Mouse (Mus musculus) adrenal gland, adult 18-20 months (tissue): Measurements from ENCODE around the gene Tecpr2. TPM values are rescaled to one million over a fixed set of nuclear protein-coding genes. Genes with fewer than 3 reads are reported as not detected.
A peak's percentile ranks its signal among the peaks of the same experiment; 100 is the strongest.
"Not testable (repeated sequence)": the region's sequence is repeated elsewhere in the genome, so short reads cannot be mapped to it uniquely, and the experiment has no call there.

Experiments
- DNase-seq, 2 experiments: peaks; one replicate each; pipeline ENCODE4 v3.0.0; 2021 to 2022; ENCODE audit warnings: low spot score in 2 of 2
- long read RNA-seq, 2 experiments: library from polyadenylated mRNA; stranded (forward); transcript quantifications; one replicate each; pipeline ENCODE4 v2.0.0; 2021
- total RNA-seq, 2 experiments: library from RNA; stranded (reverse); gene quantifications; 1 replicate in 1 of 2; 2 replicates in 1 of 2; pipeline ENCODE4 v1.2.3; 2021

The Tecpr2 gene
- total RNA-seq: 10 to 100 TPM in 1 of 2 experiments, 1 to 10 TPM in 1; 8.1 to 11.2 TPM
- long read RNA-seq, experiment 1, partial matches to known transcripts: 1 of 1 reads
- long read RNA-seq, experiment 1, other reads (novel, unspliced or antisense): 0 of 1 reads
- long read RNA-seq, experiment 2, partial matches to known transcripts: 8 of 10 reads
- long read RNA-seq, experiment 2, other reads (novel, unspliced or antisense): 2 of 10 reads

- peak; percentile 88 to 90 for DNase-seq
Measured at GRCm38 (mm10) chr12:110889036-110890020, at the start of gene Tecpr2, which contains the start of gene Cinp. Gene Tecpr2, plus strand, starts transcription at chr12:110889264. Gene Cinp, minus strand, starts transcription at chr12:110889145.

GRCm38 (mm10) chr12:110840348-110841198 lies 48.5 kb upstream of the Tecpr2 start, which contains the start of gene Mok:
Gene Mok, minus strand, starts transcription at chr12:110840939.
- peak; percentile 98 to 99 for DNase-seq

DNA sequence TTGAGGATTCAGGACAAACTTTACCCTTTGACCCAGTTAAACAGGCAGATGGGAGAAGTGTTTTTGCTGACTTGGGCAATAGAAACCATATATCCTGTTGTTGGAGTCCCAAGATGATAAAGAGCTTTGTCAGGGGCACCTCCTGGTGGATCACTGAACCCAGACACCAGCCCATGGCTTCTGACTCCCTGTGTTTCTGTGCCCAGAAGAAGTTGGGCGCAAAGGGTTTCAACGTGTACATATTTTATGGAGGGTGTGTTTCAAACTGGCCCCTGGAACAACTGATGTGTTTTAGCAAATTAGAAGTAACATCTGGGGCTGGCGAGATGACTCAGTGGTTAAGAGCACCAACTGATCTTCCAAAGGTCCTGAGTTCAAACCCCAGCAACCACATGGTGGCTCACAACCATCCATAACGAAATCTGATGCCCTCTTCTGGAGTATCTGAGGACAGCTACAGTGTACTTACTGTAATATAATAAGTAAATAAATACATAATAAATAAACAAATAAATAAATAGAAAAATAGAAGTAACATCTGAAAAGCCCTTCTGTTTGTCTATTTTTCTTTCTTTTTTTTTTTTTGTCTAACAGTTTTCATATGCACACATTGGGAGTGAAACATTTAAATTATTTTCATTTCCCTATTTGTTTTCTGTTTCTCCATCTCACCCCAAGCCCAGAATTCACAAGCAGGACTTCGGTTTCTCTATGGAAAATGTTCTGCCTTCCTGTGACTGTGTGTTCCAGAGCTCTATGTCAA lies 47.2 kb upstream of the Tecpr2 start:
- no peak for DNase-seq

- peak; percentile 88 for DNase-seq
Measured at GRCm38 (mm10) chr12:110843194-110844048, 45.6 kb upstream of the Tecpr2 start.

- DNase-seq: peak; percentile 51 to 54
Measured at GRCm38 (mm10) chr12:110844227-110845130, 44.6 kb upstream of the Tecpr2 start.

DNA sequence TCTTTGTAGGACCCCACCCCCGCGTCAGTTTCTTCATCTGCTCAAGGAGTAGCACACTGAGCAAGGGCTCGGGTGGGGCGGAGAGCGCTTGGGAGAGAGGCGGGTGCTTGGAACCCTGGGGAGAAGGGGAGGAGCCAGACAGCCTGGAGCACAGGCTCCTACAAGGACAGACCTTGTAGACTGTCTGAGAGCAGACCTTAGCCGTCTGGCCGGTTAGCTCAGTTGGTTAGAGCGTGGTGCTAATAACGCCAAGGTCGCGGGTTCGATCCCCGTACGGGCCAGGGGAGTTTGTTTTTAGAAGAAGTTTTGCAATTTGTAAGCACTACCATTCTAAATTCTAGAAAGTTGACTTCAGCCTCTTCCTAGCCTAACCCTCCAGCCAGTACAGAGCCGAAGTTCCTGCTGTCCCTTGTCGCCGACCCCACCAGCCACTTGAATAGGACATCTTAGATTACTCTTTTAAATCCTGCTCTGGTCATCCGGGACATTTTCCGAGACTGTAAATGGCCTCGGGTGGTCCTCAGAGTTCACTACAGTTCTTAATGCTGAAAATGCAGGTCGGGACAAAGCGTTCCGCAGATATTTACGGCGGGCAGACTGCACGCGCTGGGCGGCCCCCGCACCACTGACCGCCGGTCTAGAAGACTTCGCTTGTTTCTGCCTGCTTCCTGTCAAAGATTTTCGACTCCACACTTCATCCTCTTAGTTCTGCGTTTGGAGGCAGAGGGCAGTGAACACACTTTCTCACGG lies 43.8 kb upstream of the Tecpr2 start:
- DNase-seq: peak; percentile 95 to 98

GRCm38 (mm10) chr12:110846191-110846765 lies 42.8 kb upstream of the Tecpr2 start:
- DNase-seq: no peak

GRCm38 (mm10) chr12:110850010-110850928 lies 38.8 kb upstream of the Tecpr2 start, which contains the start of gene Zfp839:
Gene Zfp839, plus strand, starts transcription at chr12:110850253.
- DNase-seq: peak; percentile 91 to 92

- no peak for DNase-seq
Measured at GRCm38 (mm10) chr12:110850929-110851256, 38.2 kb upstream of the Tecpr2 start.

DNA sequence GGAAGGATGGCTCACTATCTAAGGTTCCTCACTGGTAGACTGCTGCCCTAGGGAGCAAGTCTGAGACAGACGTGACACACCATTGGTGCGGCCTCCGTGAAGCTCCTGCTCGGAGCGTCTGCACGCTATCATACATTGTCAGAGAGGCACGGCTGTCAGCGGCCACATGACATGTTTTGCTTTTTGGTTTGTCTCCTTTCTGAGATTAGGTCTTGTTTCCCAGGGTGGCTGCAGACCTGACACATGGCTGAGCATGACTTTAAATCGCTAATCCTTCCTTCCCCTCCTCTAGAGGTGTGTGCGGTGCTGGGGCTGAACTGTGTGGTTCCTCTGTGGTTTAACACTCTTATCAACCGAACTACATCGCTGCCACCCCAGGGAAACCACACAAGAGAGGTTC lies 37.6 kb upstream of the Tecpr2 start:
- no peak for DNase-seq

- DNase-seq: no peak
Measured at GRCm38 (mm10) chr12:110851923-110852322, 37.1 kb upstream of the Tecpr2 start.

DNA sequence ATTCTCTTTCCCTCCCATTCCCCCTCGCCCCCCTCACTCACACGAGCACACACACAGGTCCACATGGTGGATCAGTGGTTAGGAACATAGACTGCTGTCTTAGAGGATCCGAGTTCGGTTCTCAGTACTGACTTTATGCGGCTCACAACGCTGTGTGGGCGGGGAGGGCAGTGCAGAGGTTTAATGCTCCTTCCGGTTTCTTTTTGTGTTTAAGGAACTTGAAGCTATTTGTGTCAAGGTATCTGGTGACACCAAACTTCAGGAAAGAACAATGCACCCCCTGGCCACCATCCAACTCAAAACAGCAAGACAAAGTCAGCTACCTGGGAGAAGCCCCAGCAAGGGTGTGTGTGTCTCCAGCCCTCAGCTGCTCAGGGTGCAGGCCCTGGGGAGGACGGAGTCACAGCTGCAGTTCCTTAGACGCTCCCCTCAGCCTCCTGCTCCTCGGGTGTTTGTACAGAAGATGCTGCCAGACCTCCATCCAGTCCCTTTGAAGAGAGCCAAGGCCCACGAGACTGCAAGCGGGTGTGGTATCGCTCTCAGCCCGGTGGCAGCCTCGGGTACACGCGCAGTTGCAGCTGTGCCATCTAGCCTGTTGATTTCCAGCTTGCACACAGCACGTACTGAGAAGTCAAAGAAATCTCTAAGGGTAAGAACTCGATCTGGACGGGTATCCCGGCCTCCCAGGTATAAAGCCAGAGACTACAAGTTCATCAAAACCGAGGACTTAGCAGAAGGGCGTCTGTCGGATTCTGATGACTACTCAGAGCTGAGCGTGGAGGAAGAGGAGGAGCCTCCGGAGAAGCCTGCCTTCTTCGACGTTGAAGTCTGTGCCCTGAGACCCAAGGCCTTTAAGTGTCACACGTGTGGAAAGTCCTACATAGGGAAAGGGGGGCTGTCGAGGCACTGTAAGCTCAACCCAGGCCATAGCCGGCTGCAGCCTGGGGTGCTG lies 34.0 kb upstream of the Tecpr2 start:
- DNase-seq: no peak

DNA sequence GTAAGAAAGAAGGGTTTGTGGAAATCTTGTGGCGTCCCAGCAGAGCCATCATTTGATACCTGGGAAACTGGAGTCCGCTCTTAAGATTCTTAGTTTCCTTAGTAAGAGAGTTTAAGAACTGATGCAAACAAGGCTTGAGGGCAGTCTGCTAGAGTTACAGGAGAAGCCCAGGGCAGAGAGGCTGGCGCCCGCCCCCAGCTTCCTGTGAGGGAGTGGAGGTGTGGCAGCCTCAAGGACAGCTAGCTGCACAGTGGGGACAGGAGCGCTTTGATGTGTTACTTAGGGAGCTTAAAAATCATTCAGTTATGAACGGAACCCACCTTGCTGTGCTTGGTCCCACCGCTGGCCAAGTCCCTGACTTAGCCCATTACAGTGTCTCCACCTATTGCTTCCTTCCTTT lies 31.9 kb upstream of the Tecpr2 start:
- no peak for DNase-seq

- DNase-seq: not testable (repeated sequence)
Measured at GRCm38 (mm10) chr12:110858681-110859080, 30.4 kb upstream of the Tecpr2 start.

GRCm38 (mm10) chr12:110860293-110860692 lies 28.8 kb upstream of the Tecpr2 start:
- no peak for DNase-seq
